Mouse (Mus musculus): ENCODE results near the gene Rgl1. TPM values are rescaled to one million over a fixed set of nuclear protein-coding genes. Genes with fewer than 3 reads are reported as not detected.
"Not testable (repeated sequence)": the region's sequence is repeated elsewhere in the genome, so short reads cannot be mapped to it uniquely, and the experiment has no call there.

The Rgl1 gene
- polyA plus RNA-seq, 1 experiment from 2014 or later = 21.2 TPM

DNA sequence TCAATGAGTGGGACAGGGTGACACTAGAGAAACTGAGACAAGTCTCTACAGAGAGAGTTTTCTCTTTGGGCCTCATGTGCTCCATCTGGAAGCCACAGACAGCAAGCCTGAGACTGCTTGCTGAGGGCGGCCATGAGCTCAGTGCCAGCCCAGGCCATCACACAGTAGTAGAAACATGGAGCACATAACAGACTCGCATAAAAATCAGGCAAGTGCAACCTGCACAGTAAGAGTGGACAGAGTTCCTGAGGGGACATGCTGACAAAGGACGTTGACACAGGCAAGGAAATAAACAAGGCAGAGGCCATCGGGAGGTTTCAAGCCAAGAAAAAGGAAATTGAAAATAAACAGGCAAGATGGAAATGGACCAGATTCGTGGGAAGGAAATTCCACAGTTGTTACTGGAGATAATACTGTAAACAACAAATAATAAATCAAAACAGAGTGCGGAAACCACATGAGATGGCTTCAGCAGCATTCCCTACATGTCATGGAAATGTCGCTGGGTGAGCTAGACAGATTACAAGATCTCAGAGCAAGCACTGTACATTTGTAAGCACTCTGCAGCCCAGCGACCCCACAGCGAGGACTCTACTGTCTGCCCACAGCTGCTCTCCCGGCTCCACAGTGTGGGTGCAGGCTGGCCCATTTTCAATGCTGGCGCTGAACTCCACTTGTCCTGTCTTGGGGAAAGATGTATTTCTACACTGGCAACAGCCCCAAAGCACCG is 88.5 kb downstream of the Rgl1 start:
- no peaks in the 10 kb centered on the region for H3K27me3 ChIP-seq
- no peak for ATAC-seq (replicated peaks)
- no peak overlapping the region for H3K4me3 ChIP-seq
- H3K27ac ChIP-seq (replicated peaks) = no peak overlapping the region
- 82% methylated on average over 12 of the region's 12 CpGs for WGBS
- no peak overlapping the region for H3K4me2 ChIP-seq (replicated peaks)
- no peaks in the 10 kb centered on the region for H3K4me1 ChIP-seq
- H3K36me3 ChIP-seq = no peaks in the 10 kb centered on the region
- H3K9ac ChIP-seq (replicated peaks) = no peak overlapping the region
- no peaks in the 10 kb centered on the region for H3K9me3 ChIP-seq

DNA sequence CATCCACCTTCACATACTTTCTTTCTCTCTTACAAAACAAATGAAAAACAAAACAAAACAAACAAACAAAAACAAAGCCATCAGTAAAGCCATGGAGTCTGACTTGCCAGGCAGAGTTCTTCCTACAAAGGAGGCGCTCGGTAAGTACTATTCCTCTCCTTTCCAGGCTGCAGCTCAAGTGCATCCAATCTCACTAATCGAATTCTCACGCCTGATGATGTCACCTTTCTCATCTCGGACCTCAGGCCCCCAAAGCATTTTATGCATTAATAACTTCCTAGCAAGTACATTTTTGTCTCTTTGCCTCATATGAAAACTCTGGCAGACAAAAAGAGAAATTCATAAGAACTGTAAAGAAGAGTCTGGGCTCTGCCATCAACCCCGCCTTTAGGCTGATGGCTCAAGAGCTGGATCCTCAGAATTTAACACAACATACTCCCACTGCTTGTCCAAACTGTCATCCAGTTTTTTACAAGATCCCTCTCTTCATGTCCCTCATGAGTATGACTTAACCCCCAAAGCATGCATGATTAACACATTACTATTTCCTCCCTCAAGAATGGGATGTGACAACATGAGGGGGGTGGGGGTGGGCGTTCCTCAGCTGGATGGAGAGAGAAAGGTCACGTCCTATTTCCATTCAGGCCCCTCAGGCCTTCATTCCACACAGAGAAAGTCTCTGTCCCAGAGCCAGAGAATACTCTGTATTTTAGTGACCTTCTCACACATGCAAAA is 96.5 kb downstream of the Rgl1 start:
- H3K4me1 ChIP-seq = no peaks in the 10 kb centered on the region
- no peak for ATAC-seq (replicated peaks)

DNA sequence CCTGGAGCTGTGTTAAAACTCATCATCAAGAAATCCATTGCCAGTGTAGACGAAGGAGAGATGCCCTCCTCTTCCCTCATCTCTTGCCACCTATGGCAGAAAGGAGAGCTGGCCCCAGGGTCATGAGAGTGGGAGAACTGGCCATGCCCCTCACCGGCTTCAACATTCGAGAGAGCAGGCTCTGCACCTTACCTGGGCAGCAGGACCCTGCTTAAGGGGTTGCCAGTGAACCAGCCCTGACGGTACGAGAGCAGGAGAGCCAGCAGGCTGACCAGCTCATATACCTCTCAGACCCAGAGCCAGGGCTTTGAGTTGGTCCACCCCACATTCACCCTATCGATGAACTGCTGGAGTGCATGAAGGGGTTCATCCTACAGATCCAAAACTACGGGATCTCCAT is 105.7 kb downstream of the Rgl1 start:
- Histone ChIP-seq H3K27me3 (no peaks in the 10 kb centered on the region), H3K27ac (replicated peaks) (no peak overlapping the region), H3K4me1 (0 out of 2 replicates have a peak, but pooled peaks cover 4% of the 10 kb centered on the region), H3K9me3 (no peaks in the 10 kb centered on the region), H3K4me2 (replicated peaks) (no peak overlapping the region), H3K36me3 (no peaks in the 10 kb centered on the region), H3K4me3 (no peak overlapping the region), H3K9ac (replicated peaks) (no peak overlapping the region)
- 94% methylated on average over 7 of the region's 7 CpGs for WGBS
- ATAC-seq (replicated peaks) = no peak

More for the DNA sequence above, 96.5 kb downstream of the Rgl1 start:
- Histone ChIP-seq H3K27ac (replicated peaks) (no peak overlapping the region), H3K9ac (replicated peaks) (no peak overlapping the region), H3K4me2 (replicated peaks) (no peak overlapping the region), H3K4me3 (no peak overlapping the region), H3K27me3 (no peaks in the 10 kb centered on the region), H3K9me3 (no peaks in the 10 kb centered on the region), H3K36me3 (no peaks in the 10 kb centered on the region)
- WGBS = 52% methylated on average over 8 of the region's 8 CpGs

DNA sequence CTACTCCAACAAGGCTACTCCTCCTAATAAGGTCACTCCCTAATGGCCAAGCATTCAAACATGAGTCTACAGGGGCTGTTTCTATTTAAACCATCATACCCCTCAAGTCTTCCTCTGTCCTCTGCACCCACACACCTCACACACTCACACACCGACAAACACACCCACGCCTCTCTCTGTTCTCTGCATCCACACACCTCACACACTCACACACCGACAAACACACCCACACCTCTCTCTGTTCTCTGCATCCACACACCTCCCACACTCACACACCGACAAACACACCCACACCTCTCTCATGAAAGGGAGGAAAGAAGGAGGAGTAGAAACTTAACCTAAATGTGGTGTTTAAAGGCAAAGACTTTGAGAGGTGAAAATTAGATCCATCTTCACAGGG is 106.2 kb downstream of the Rgl1 start:
- H3K4me1 ChIP-seq = 0 out of 2 replicates have a peak, but pooled peaks cover 4% of the 10 kb centered on the region
- no peak overlapping the region for H3K4me3 ChIP-seq
- H3K9ac ChIP-seq (replicated peaks) = no peak overlapping the region
- ATAC-seq (replicated peaks) = no peak
- 89% methylated on average over 4 of the region's 4 CpGs for WGBS
- no peaks in the 10 kb centered on the region for H3K27me3 ChIP-seq
- no peaks in the 10 kb centered on the region for H3K36me3 ChIP-seq
- H3K9me3 ChIP-seq = no peaks in the 10 kb centered on the region
- H3K27ac ChIP-seq (replicated peaks) = no peak overlapping the region
- no peak overlapping the region for H3K4me2 ChIP-seq (replicated peaks)

DNA sequence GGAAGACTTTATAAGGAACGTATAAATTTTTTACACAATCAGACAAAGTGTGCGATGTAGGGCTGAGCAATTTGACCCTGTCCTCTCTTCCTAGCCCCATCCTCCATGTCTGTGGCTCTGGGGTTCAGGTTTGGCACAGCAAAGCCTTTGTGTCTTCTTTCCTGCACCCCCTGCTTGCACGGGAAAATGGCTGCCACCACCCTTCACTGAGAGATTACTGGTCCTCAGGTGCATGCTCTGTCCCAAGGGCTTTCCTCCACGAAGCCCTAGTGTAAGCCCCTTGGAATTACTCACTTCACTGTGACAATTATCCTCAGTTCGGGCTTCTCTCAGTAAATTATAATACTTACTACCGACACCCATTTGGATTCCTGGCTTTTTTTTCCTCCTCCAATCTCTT is 109.5 kb downstream of the Rgl1 start:
- Histone ChIP-seq H3K36me3 (no peaks in the 10 kb centered on the region), H3K4me1 (0 out of 2 replicates have a peak, but pooled peaks cover 4% of the 10 kb centered on the region), H3K9ac (replicated peaks) (no peak overlapping the region), H3K4me2 (replicated peaks) (no peak overlapping the region), H3K27me3 (no peaks in the 10 kb centered on the region), H3K4me3 (no peak overlapping the region), H3K27ac (replicated peaks) (no peak overlapping the region), H3K9me3 (no peaks in the 10 kb centered on the region)
- no peak for ATAC-seq (replicated peaks)
- 82% methylated on average over 6 of the region's 6 CpGs for WGBS

DNA sequence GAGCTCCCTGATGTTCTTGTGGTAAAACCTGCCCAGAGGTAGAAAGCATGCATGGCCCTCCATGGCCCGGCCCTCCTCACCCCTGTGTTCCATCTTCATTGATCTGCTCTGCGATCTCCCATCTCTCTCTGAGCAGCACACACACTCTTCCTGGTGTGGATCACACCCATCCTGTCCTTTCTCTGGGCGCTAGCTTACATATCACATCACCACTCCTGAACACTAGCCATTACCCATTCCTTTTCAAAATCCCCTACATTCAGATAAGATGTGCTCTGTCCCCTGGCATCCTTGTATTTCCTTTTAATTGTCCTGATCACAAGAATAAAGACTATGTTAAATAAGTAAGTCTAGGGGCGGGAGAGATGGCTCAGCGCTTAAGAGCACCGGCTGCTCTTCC is 111.3 kb downstream of the Rgl1 start:
- WGBS = 91% methylated on average over 6 of the region's 6 CpGs
- no peak for ATAC-seq (replicated peaks)
- Histone ChIP-seq H3K9me3 (no peaks in the 10 kb centered on the region), H3K36me3 (no peaks in the 10 kb centered on the region), H3K27me3 (no peaks in the 10 kb centered on the region), H3K27ac (replicated peaks) (no peak overlapping the region), H3K4me2 (replicated peaks) (no peak overlapping the region), H3K4me3 (no peak overlapping the region), H3K9ac (replicated peaks) (no peak overlapping the region), H3K4me1 (0 out of 2 replicates have a peak, but pooled peaks cover 4% of the 10 kb centered on the region)

DNA sequence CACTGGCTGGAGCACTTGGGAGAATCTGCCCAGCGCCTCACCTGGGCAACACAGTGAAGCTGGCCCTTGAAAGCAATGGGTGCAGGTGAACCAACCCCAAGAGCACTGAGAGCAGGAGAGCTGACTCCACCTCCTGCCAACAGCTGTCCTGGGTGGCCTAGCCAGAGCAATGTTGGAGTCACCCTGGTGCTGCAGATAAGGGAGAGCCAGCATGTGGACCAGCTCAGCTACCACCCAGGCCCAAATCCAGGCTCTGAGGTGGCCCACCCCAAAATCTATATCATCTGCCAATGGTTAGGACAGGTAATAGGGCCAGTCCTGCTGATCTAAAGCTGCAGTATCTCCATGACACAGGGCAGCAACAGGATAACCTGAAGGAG is 114.7 kb downstream of the Rgl1 start:
- 83% methylated on average over 1 of the region's 1 CpGs for WGBS
- H3K4me1 ChIP-seq = 0 out of 2 replicates have a peak, but pooled peaks cover 4% of the 10 kb centered on the region
- H3K4me3 ChIP-seq = no peak overlapping the region
- 0 out of 2 replicates have a peak, but pooled peaks have one; percentile 8 for ATAC-seq (replicated peaks)
- H3K27ac ChIP-seq (replicated peaks) = no peak overlapping the region
- H3K27me3 ChIP-seq = no peaks in the 10 kb centered on the region
- no peak overlapping the region for H3K4me2 ChIP-seq (replicated peaks)
- no peaks in the 10 kb centered on the region for H3K36me3 ChIP-seq
- H3K9ac ChIP-seq (replicated peaks) = no peak overlapping the region
- no peaks in the 10 kb centered on the region for H3K9me3 ChIP-seq

DNA sequence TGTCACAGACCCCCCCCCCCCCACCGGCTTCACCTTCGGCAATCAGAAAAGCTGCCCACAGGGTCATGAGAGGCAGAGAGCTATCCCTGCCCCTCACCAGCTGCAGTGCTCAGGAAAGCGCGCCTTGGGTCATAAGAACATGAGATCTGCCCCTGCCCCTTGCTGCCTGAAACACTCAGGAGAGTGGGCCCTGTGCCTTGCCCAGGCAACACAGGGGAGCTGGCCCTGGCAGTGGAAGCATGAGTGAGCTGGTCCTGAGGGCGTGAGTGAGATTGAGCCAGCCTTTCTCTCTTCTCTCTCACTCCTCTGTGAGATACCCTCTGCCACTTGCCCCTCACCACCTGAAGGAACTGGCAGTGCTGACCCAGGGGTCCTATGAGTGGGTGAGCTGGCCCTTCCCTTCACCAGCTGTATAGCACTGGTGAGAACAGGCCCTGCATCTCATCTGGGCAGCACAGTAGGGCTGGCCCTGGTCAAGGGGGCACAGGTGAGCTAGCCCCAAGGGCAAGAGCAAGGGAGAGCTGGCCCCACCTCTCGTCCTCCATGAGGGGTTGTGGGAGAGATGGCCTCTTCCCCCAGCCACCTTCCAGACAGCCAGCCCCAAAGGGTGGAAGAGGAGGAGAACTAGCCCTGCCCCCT is 115.2 kb downstream of the Rgl1 start:
- H3K4me2 ChIP-seq (replicated peaks) = no peak overlapping the region
- no peak overlapping the region for H3K4me3 ChIP-seq
- 94% methylated on average over 6 of the region's 6 CpGs for WGBS
- no peak overlapping the region for H3K27ac ChIP-seq (replicated peaks)
- H3K9me3 ChIP-seq = no peaks in the 10 kb centered on the region
- ATAC-seq (replicated peaks) = 0 out of 2 replicates have a peak, but pooled peaks have one; percentile 29
- no peaks in the 10 kb centered on the region for H3K4me1 ChIP-seq
- H3K9ac ChIP-seq (replicated peaks) = no peak overlapping the region
- no peaks in the 10 kb centered on the region for H3K36me3 ChIP-seq
- no peaks in the 10 kb centered on the region for H3K27me3 ChIP-seq

DNA sequence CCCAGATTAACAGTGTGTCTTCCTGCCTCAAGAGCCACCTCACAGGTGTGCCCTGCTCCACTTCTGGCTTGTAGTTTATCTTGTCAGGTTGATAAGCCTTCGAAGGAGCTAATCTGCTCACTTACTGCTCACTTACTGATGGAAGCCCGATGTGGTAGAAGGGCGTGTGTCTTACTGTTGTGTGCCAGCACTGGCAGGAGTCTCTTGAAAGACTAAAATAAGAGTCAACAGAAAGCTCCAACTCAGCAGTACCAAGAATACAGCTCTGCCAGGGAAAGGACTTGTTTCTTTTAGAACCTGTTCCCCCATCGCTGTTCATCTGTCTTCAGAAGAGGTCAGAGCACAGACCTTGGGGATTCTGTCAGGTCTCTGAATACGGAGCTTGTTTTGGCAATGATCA is 118.1 kb downstream of the Rgl1 start:
- no peaks in the 10 kb centered on the region for H3K4me1 ChIP-seq
- 87% methylated on average over 5 of the region's 5 CpGs for WGBS
- no peak overlapping the region for H3K4me3 ChIP-seq
- H3K36me3 ChIP-seq = no peaks in the 10 kb centered on the region
- H3K9me3 ChIP-seq = no peaks in the 10 kb centered on the region
- no peak overlapping the region for H3K4me2 ChIP-seq (replicated peaks)
- H3K27me3 ChIP-seq = no peaks in the 10 kb centered on the region
- no peak for ATAC-seq (replicated peaks)
- no peak overlapping the region for H3K27ac ChIP-seq (replicated peaks)
- no peak overlapping the region for H3K9ac ChIP-seq (replicated peaks)

DNA sequence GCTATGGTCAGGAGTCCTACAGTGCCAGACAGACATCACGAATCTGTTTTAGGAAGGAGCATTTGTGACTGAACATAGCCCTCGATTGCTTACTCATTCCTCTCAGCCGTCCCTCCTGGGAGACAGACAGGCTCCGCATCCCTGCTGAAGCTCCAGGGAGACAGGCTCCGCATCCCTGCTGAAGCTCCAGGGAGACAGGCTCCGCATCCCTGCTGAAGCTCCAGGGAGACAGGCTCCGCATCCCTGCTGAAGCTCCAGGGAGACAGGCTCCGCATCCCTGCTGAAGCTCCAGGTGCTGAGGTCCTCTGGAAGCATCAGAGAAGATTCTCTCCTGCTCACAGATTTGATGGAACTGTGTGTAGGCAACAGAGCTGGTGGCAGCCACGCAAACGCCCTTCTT is 123.9 kb downstream of the Rgl1 start:
- not testable (repeated sequence) for H3K27ac ChIP-seq (replicated peaks); H3K9me3 ChIP-seq; H3K4me3 ChIP-seq; H3K36me3 ChIP-seq; H3K9ac ChIP-seq (replicated peaks); ATAC-seq (replicated peaks); H3K4me2 ChIP-seq (replicated peaks); H3K27me3 ChIP-seq
- WGBS = 77% methylated on average over 10 of the region's 10 CpGs
- peaks cover 19% of the 10 kb centered on the region for H3K4me1 ChIP-seq

DNA sequence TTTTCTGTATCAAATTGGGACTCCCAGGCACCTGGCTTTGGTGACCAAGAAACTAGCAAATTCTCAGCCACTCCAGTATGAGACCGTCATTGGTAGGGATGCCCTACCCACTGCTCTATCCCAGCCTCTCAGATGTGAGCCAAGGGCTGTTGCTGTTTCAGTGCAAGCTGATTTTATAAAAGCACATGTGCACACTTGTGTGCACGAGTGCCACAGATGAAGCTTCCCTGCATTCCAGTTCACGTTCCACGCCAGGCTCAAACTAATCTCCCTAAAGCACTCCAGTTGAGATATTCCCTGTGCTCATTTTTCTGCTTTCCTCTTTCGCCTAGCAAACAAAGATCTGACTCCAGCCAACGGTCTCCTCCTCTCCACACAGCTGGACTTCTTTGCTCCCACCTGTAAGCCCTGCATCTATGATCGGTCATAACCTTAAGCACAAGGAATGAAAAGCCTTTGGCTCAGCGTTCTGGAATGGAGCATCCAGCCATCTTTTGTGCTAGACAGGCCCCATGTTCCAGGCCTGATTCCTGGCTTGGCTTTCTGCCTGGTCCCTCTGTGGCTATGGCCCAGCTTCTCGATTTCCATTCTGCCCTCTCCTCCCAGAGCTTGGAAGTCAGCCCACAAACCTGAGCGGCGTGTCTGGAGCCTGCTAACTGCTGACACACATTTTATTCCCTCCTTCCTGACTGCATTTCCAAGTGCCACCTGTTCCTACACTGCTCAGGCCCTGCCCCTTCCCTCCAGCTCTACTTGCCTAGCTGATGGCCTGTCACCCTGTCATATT is 125.8 kb downstream of the Rgl1 start:
- WGBS = 41% methylated on average over 11 of the region's 11 CpGs
- Histone ChIP-seq H3K27me3 (no peaks in the 10 kb centered on the region), H3K27ac (replicated peaks) (peak overlapping the region; percentile 50; the same call in 1 of the 2 replicates), H3K4me3 (no peak overlapping the region), H3K4me1 (peaks cover 19% of the 10 kb centered on the region), H3K9me3 (no peaks in the 10 kb centered on the region), H3K4me2 (replicated peaks) (no peak overlapping the region), H3K36me3 (no peaks in the 10 kb centered on the region), H3K9ac (replicated peaks) (no peak overlapping the region)
- ATAC-seq (replicated peaks) = peak; percentile 90

All from forebrain, embryonic 15.5 days (tissue).